Mouse (Mus musculus) heart, adult 2 months (tissue): ENCODE results near the gene Pld1. TPM values are rescaled to one million over a fixed set of nuclear protein-coding genes. Genes with fewer than 3 reads are reported as not detected.

Source experiments
- DNase-seq, 2 experiments: peaks; one replicate each; pipeline ENCODE4 v3.0.0; 2021
- H3K27ac ChIP-seq: fragments of 200-600 bp; 2 replicates; pipeline ENCODE4 v1.8.1; 2022
- H3K27me3 ChIP-seq: fragments of 200-500 bp; 2 replicates; pipeline ENCODE4 v1.6.1; 2012; ENCODE audit warnings: mild to moderate bottlenecking, low read length, inconsistent platforms, mixed read lengths; ENCODE audit not compliant: control insufficient read depth, insufficient read depth
- H3K36me3 ChIP-seq: fragments of 200-500 bp; 2 replicates; pipeline ENCODE4 v1.6.1; 2012; ENCODE audit warnings: low read length, inconsistent platforms; ENCODE audit not compliant: control insufficient read depth, insufficient read depth
- H3K4me1 ChIP-seq: fragments of 200-500 bp; 2 replicates; pipeline ENCODE4 v1.6.1; 2011; ENCODE audit warnings: low read length; ENCODE audit not compliant: control insufficient read depth, insufficient read depth
- H3K4me3 ChIP-seq: fragments of 200-600 bp; 2 replicates; pipeline ENCODE4 v1.8.1; 2022
- H3K79me2 ChIP-seq: fragments of 200-500 bp; replicated peaks from 2 replicates; pipeline ENCODE4 v1.6.1; 2012; ENCODE audit warnings: mild to moderate bottlenecking, inconsistent platforms, low read length, moderate library complexity, mixed read lengths; ENCODE audit not compliant: control insufficient read depth, insufficient read depth
- H3K9ac ChIP-seq: fragments of 200-500 bp; 2 replicates; pipeline ENCODE4 v1.6.1; 2012; ENCODE audit warnings: low read depth, mild to moderate bottlenecking, control low read depth, inconsistent platforms, low read length, mixed read lengths
- CTCF ChIP-seq: fragments of 200-600 bp; IDR thresholded peaks from 2 replicates; pipeline ENCODE4 v1.8.1; 2022; ENCODE audit warnings: antibody characterized with exemption, mild to moderate bottlenecking, moderate library complexity
- EP300 ChIP-seq: fragments of 200-500 bp; IDR thresholded peaks from 2 replicates; pipeline ENCODE4 v1.6.1; 2011; ENCODE audit warnings: low read depth, low read length, control low read depth; ENCODE audit not compliant: insufficient read depth
- POLR2A ChIP-seq: fragments of 200-500 bp; IDR thresholded peaks from 2 replicates; pipeline ENCODE4 v1.6.1; 2011; ENCODE audit warnings: mild to moderate bottlenecking, low read depth, low read length, control low read depth; ENCODE audit not compliant: insufficient read depth
- WGBS: fragments of 180-500 bp; shearing (Covaris S2); methylation state at CpG from one replicate; pipeline ENCODE4 v1.1.7; 2018; 5-methylcytosine and 5-hydroxymethylcytosine counted together
- intact Hi-C: fragments of 180-260 bp; cut with DNase I; formaldehyde crosslinking; loops from one replicate; pipeline ENCODE4 v1.15.1; 2025
- polyA plus RNA-seq: library from polyadenylated mRNA; depleted of rRNA; stranded (reverse); fragments of >200 nt; gene quantifications from 2 replicates; pipeline ENCODE4 v1.2.3, GENCODE M21; 2012
- total RNA-seq, 2 experiments: library from RNA; stranded (reverse); gene quantifications; 2 replicates each; pipeline ENCODE4 v1.2.3; 2021

Pld1 gene
- total and polyA plus RNA-seq, 3 experiments = 4.0 to 11.8 (median 11.4) TPM

DNA sequence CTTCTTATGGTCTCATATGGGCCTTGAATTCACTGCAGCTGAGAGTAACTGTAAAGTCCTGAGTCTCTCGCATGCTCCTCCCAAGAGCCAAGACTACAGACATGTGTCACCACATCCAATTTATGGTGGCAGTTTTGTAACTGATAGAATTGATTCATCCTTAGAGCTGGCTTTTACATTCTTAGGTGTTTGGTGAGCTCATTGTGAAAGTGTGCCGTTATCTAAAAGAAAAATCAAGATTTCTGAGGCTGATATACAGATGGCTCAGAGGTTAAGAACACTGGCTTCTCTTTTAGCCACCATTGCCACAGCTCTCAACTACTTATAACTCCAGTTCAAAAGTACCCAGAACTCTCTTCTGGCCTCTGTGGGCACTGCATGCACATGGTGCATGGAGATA is 12.2 kb downstream of the Pld1 start:
- no peaks in the 10 kb centered on the region for H3K79me2 ChIP-seq
- intact Hi-C loops = no loop called here
- TF ChIP-seq POLR2A = no peak
- no peak for TF ChIP-seq CTCF
- no peak for TF ChIP-seq EP300
- H3K36me3 ChIP-seq = no peaks in the 10 kb centered on the region
- 94% methylated on average over 2 of the region's 2 CpGs for WGBS
- no peak overlapping the region for H3K27ac ChIP-seq
- no peaks in the 10 kb centered on the region for H3K27me3 ChIP-seq
- no peaks in the 10 kb centered on the region for H3K4me1 ChIP-seq
- H3K4me3 ChIP-seq = no peak overlapping the region
- DNase-seq = no peak
- no peak overlapping the region for H3K9ac ChIP-seq

DNA sequence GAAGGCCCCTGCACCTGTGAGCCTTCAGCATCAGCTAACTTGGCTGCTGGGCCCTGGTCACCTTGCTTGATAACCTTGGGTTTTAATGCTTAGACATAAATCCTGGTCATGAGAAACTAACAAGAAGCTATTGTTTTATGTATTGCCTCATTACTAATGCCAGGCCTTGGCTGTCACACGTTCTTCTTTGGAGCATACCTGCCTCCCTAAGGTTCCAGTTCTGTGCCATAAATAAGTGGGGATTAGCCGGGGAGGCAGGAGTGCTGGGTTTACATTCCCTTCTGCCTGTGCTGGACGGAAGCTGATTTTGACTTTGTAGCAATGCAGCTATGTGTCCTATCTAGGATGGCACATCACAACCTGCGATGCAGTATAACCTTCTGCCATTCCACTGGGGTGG is 13.2 kb downstream of the Pld1 start:
- 87% methylated on average over 4 of the region's 4 CpGs for WGBS
- TF ChIP-seq POLR2A (no peak), CTCF (no peak), EP300 (no peak)
- Histone ChIP-seq H3K4me3 (no peak overlapping the region), H3K9ac (no peak overlapping the region), H3K4me1 (no peaks in the 10 kb centered on the region), H3K27me3 (no peaks in the 10 kb centered on the region), H3K79me2 (no peaks in the 10 kb centered on the region), H3K36me3 (no peaks in the 10 kb centered on the region), H3K27ac (no peak overlapping the region)
- DNase-seq = no peak
- intact Hi-C loops = no loop called here

DNA sequence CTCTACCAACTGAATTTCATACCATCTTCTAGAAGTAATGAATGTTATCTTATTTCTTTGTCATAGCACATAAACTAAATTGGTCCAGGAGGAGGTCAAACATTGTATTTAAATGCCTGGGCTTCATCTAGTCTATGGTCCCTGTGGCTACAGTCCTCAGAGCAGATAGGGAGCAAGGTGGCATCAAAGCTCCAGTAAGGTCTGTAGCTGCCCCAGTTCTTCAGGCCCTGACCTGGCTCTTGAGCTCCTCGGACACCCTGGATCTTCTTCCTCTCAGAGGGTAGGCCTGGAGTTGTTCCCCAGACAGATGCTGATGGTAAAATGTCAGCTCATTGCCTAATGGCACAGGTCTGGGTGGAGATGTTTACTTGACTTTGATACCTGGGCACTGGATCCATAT is 17.5 kb downstream of the Pld1 start:
- DNase-seq = no peak
- intact Hi-C loops = no loop called here

DNA sequence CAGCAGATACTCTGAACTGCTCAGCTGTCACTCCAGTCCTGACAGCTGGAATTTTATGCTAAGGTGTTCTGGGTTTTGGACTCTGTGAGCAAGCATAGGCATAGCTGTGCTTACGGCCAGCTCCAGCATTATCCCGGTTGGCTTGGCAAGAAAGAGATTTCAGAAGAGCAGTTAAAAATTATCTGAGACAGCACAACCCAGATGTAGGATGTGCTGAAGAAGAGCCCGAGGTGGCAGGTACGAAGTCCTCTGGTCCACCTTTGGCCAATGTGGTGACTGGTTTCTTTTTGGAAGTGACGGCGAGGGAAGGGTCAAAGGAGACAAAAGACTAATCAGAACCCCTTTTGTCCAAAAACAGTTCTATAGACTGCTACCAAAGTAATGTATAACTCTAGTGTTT is 20.7 kb downstream of the Pld1 start:
- 86% methylated on average over 6 of the region's 6 CpGs for WGBS

More for the DNA sequence above, 17.5 kb downstream of the Pld1 start:
- no peak overlapping the region for H3K9ac ChIP-seq
- H3K27ac ChIP-seq = no peak overlapping the region
- no peaks in the 10 kb centered on the region for H3K36me3 ChIP-seq
- no peaks in the 10 kb centered on the region for H3K79me2 ChIP-seq
- TF ChIP-seq EP300 (no peak), CTCF (no peak), POLR2A (no peak)
- H3K27me3 ChIP-seq = no peaks in the 10 kb centered on the region
- H3K4me3 ChIP-seq = no peak overlapping the region
- no peaks in the 10 kb centered on the region for H3K4me1 ChIP-seq
- 96% methylated on average over 1 of the region's 1 CpGs for WGBS

DNA sequence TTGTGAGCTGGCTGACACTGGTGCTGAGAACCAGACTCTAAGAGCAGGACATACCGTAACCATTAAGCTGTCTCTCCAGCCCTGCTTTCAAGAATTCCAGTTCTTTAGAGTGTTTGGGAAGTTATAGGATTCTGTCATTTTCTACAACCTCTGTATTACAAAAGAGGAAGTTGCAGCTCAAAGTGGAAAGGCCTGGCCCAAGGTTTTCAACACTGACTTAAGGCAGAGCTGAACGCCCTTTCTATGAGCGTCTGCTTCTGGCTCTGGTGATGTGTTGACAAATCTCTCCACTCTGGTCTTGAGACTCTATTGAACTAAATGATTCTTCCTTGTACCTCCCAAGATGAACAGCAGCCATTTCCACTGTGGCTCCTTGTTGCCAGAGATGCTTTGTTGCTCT is 22.7 kb downstream of the Pld1 start:
- Histone ChIP-seq H3K9ac (no peak overlapping the region), H3K4me3 (no peak overlapping the region), H3K27me3 (no peaks in the 10 kb centered on the region), H3K4me1 (no peaks in the 10 kb centered on the region), H3K79me2 (no peaks in the 10 kb centered on the region), H3K36me3 (no peaks in the 10 kb centered on the region), H3K27ac (no peak overlapping the region)
- TF ChIP-seq EP300 (no peak), CTCF (no peak), POLR2A (no peak)
- DNase-seq = no peak
- WGBS = 80% methylated on average over 3 of the region's 3 CpGs
- intact Hi-C loops = no loop called here

More for the DNA sequence above, 20.7 kb downstream of the Pld1 start:
- H3K9ac ChIP-seq = no peak overlapping the region
- no peak for DNase-seq
- no peaks in the 10 kb centered on the region for H3K4me1 ChIP-seq
- intact Hi-C loops = no loop called here
- no peak overlapping the region for H3K27ac ChIP-seq
- H3K36me3 ChIP-seq = no peaks in the 10 kb centered on the region
- no peaks in the 10 kb centered on the region for H3K27me3 ChIP-seq
- TF ChIP-seq POLR2A (no peak), EP300 (no peak), CTCF (no peak)
- no peaks in the 10 kb centered on the region for H3K79me2 ChIP-seq
- H3K4me3 ChIP-seq = no peak overlapping the region

DNA sequence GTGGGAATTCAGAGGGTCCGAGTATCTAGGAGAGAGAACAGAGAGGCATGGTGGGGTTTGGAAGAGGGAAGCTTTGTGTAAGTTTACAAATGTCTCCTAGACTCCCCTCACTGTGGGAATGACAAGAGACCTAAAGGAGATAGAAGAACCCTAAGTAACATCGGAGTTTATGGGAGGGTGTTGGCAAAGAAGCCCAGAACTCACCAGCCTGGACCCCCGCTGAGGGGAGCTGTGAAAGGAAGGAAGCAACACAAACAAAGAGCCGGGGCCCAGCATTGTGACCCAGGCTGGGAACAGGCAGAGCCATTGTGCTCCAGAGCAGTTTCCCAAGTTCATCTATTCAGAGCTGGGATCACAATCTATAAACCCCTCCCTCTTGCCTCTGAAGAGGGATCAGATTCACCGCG is 25.3 kb downstream of the Pld1 start:
- 0 out of 2 replicates have a peak, but pooled peaks cover 2% of the 10 kb centered on the region for H3K79me2 ChIP-seq
- H3K27ac ChIP-seq = no peak overlapping the region
- TF ChIP-seq EP300 (no peak), POLR2A (no peak), CTCF (no peak)
- H3K36me3 ChIP-seq = no peaks in the 10 kb centered on the region
- 43% methylated on average over 6 of the region's 6 CpGs for WGBS
- no peak for DNase-seq
- H3K4me3 ChIP-seq = no peak overlapping the region
- no peaks in the 10 kb centered on the region for H3K4me1 ChIP-seq
- intact Hi-C loops = no loop called here
- no peaks in the 10 kb centered on the region for H3K27me3 ChIP-seq
- H3K9ac ChIP-seq = no peak overlapping the region
